Mouse (Mus musculus) Patski (cell line): ENCODE measurements around the gene Arhgap11a. TPM values are rescaled to one million over a fixed set of nuclear protein-coding genes. Genes with fewer than 3 reads are reported as not detected.

Experiments used
- ATAC-seq: fragments of 100-300 bp; one replicate; pipeline ENCODE4 v1.8.0; 2021
- CTCF ChIA-PET: fragments of 350-600 bp; sonication (Branson Sonifier 250); formaldehyde crosslinking; loops from one replicate; lab custom pipeline; 2022; ENCODE audit warnings: inconsistent platforms; lab: Charles Lee
- POLR2A ChIA-PET: fragments of 350-600 bp; sonication (Branson Sonifier 250); formaldehyde crosslinking; loops from one replicate; lab custom pipeline; 2022; ENCODE audit warnings: antibody characterized with exemption, inconsistent platforms; lab: Charles Lee
- DNase-seq: peaks from one replicate; pipeline ENCODE4 v3.0.0-alpha.2; 2011; ENCODE audit warnings: low read depth, low spot score
- H3K27me3 ChIP-seq: fragments of 371-371 bp; one replicate; pipeline ENCODE4 v1.5.1; 2021
- CTCF ChIP-seq: fragments of 100-300 bp; IDR thresholded peaks from one replicate; pipeline ENCODE4 v1.5.1; 2021
- in situ Hi-C: fragments of 300-500 bp; cut with MboI; formaldehyde crosslinking; loops from 3 replicates; pipeline ENCODE4 v1.11.1; 2018; ENCODE audit warnings: low pct_unique_long_range_greater_than_20kb, mixed read lengths
- polyA plus RNA-seq: library from polyadenylated mRNA; unstranded; gene quantifications from one replicate; pipeline ENCODE4 v1.2.3, GENCODE M21; 2021

Gene Arhgap11a
- polyA plus RNA-seq, 1 experiment from 2014 or later: 30.1 TPM

- CTCF ChIA-PET: no interaction called here
- no peak for TF ChIP-seq CTCF
- DNase-seq (no peak), ATAC-seq (no peak)
- POLR2A ChIA-PET: no interaction called here
- in situ Hi-C loops: loop anchor here (25.0 kb wide), 1 partner anchor 1006 kb away; no protein-coding TSS in a partner anchor
- H3K27me3 ChIP-seq: peaks cover 7% of the 10 kb centered on the region
Measured at GRCm38 (mm10) chr2:113793521-113793920, 54.9 kb downstream of the Arhgap11a start.

GRCm38 (mm10) chr2:113788821-113789387, 59.6 kb downstream of the Arhgap11a start:
- CTCF ChIA-PET: no interaction called here
- H3K27me3 ChIP-seq: peaks cover 4% of the 10 kb centered on the region
- no peak for ATAC-seq
- in situ Hi-C loops: loop anchor here (25.0 kb wide), 1 partner anchor 1002 kb away; no protein-coding TSS in a partner anchor
- DNase-seq: no peak
- no peak for TF ChIP-seq CTCF
- POLR2A ChIA-PET: no interaction called here

GRCm38 (mm10) chr2:113787882-113788281, 60.6 kb downstream of the Arhgap11a start:
- CTCF ChIA-PET: interaction anchor here (1.0 kb wide), 1 partner anchor 20 kb away, joined by 3 read pairs; no protein-coding TSS in a partner anchor
- no peak for TF ChIP-seq CTCF
- DNase-seq (no peak), ATAC-seq (no peak)
- in situ Hi-C loops: loop anchor here (25.0 kb wide), 1 partner anchor 1001 kb away; no protein-coding TSS in a partner anchor
- H3K27me3 ChIP-seq: peaks cover under 1% of the 10 kb centered on the region
- POLR2A ChIA-PET: no interaction called here

GRCm38 (mm10) chr2:113784851-113785250, 63.6 kb downstream of the Arhgap11a start:
- CTCF ChIA-PET: no interaction called here
- in situ Hi-C loops: loop anchor here (25.0 kb wide), 1 partner anchor 998 kb away; no protein-coding TSS in a partner anchor
- TF ChIP-seq CTCF: no peak
- ATAC-seq: no peak
- no peak for DNase-seq
- H3K27me3 ChIP-seq: no peaks in the 10 kb centered on the region
- POLR2A ChIA-PET: no interaction called here

GRCm38 (mm10) chr2:113781521-113781920, 66.9 kb downstream of the Arhgap11a start:
- CTCF ChIA-PET: interaction anchor here (1.0 to 1.8 kb wide), 2 partner anchors 16 to 159 kb away, joined by 3 to 5 read pairs; no protein-coding TSS in a partner anchor
- TF ChIP-seq CTCF: no peak
- ATAC-seq (no peak), DNase-seq (no peak)
- H3K27me3 ChIP-seq: no peaks in the 10 kb centered on the region
- POLR2A ChIA-PET: no interaction called here
- in situ Hi-C loops: loop anchor here (25.0 kb wide), 1 partner anchor 994 kb away; no protein-coding TSS in a partner anchor

Other genes with a start within 250 kb of the Arhgap11a start
- 0.18 TPM for gene Grem1, start 90.0 kb downstream of the Arhgap11a start, polyA plus RNA-seq
- 0.24 TPM for gene Scg5, start 19.5 kb downstream of the Arhgap11a start, polyA plus RNA-seq
- not detected for gene Gjd2, start 165.0 kb upstream of the Arhgap11a start, polyA plus RNA-seq
- gene Actc1, start 204.9 kb upstream of the Arhgap11a start, polyA plus RNA-seq: not detected